Mouse (Mus musculus) lung, postnatal 14 days (tissue): ENCODE data around the gene Upk3b.

ENCODE experiments used
- DNase-seq: peaks from one replicate; pipeline ENCODE4 v3.0.0; 2021

Gene Upk3b

GRCm38 (mm10) chr5:136038258-136039214 lies at the start of gene Upk3b:
TSS of gene Upk3b (plus strand) at chr5:136038496.
- DNase-seq: no peak

- no peak for DNase-seq
These were observed 47.7 kb upstream of the Upk3b start for GRCm38 (mm10) chr5:135990601-135991000.

GRCm38 (mm10) chr5:135993381-135993965 lies 44.8 kb upstream of the Upk3b start:
- no peak for DNase-seq

- no peak for DNase-seq
These were observed 44.0 kb upstream of the Upk3b start for GRCm38 (mm10) chr5:135994335-135994724.

GRCm38 (mm10) chr5:135994725-135995687 lies 43.3 kb upstream of the Upk3b start, which contains the start of gene Dtx2:
TSS of gene Dtx2 (plus strand) at chr5:135994800.
- peak; percentile 91 for DNase-seq

- no peak for DNase-seq
These were observed 42.1 kb upstream of the Upk3b start for GRCm38 (mm10) chr5:135996162-135996561.

GRCm38 (mm10) chr5:136001222-136001621 lies 37.1 kb upstream of the Upk3b start:
- no peak for DNase-seq

- DNase-seq: no peak
These were observed 36.0 kb upstream of the Upk3b start for GRCm38 (mm10) chr5:136002325-136002724.

- DNase-seq: no peak
These were observed 35.5 kb upstream of the Upk3b start for GRCm38 (mm10) chr5:136002751-136003151.

GRCm38 (mm10) chr5:136004537-136004936 lies 33.8 kb upstream of the Upk3b start:
- DNase-seq: no peak

- DNase-seq: no peak
These were observed 30.6 kb upstream of the Upk3b start for GRCm38 (mm10) chr5:136007745-136008144.

GRCm38 (mm10) chr5:136014877-136015276 lies 23.4 kb upstream of the Upk3b start:
- DNase-seq: no peak

GRCm38 (mm10) chr5:136015586-136015985 lies 22.7 kb upstream of the Upk3b start:
- no peak for DNase-seq

- peak; percentile 44 for DNase-seq
These were observed 22.1 kb upstream of the Upk3b start for GRCm38 (mm10) chr5:136016014-136016876.

- DNase-seq: no peak
These were observed 21.0 kb upstream of the Upk3b start for GRCm38 (mm10) chr5:136017262-136017661.

- no peak for DNase-seq
These were observed 19.6 kb upstream of the Upk3b start for GRCm38 (mm10) chr5:136018726-136019125.

GRCm38 (mm10) chr5:136019907-136020306 lies 18.4 kb upstream of the Upk3b start:
- no peak for DNase-seq

GRCm38 (mm10) chr5:136025712-136026111 lies 12.6 kb upstream of the Upk3b start:
- no peak for DNase-seq

GRCm38 (mm10) chr5:136026859-136027258 lies 11.4 kb upstream of the Upk3b start:
- DNase-seq: no peak

GRCm38 (mm10) chr5:136027612-136028311 lies 10.5 kb upstream of the Upk3b start:
- DNase-seq: no peak

GRCm38 (mm10) chr5:136034868-136035267 lies 3.4 kb upstream of the Upk3b start:
- no peak for DNase-seq
